ENCODE assay signal across 22 mouse cellular contexts in genomic region chr16:92228332-92228919, GRCm38 (mm10).
DNase-seq lines count a peak whose midpoint lies in the region; ATAC-seq and TF ChIP-seq lines count a peak whose summit lies in the region.
"Had no signal": no experiment of that assay in that cellular context is flagged by ENCODE, and none has a peak within 500 bp of the region (broad histone marks: within the 10 kb centered on the region; RNA-seq: fewer than 3 reads in every experiment).

No protein-coding gene starts in this region.

- TF ChIP-seq EP300 in lung, postnatal 0 days (IDR thresholded peaks at IDR 0.05): no peak

- H3K27me3 ChIP-seq in hindbrain, embryonic 15.5 days: no peaks in the 10 kb centered on the region
- H3K27me3 ChIP-seq in hindbrain, embryonic 11.5 days (ENCODE audit: control insufficient read depth, insufficient read depth, low read length): no peaks in the 10 kb centered on the region
- no peaks in the 10 kb centered on the region for H3K27me3 ChIP-seq in lung, postnatal 0 days (replicated peaks; ENCODE audit: insufficient read depth, low read length)
- H3K27me3 ChIP-seq: embryonic facial prominence, embryonic 15.5 days had no signal

- no peak overlapping the region for H3K9ac ChIP-seq in hindbrain, embryonic 15.5 days
- H3K9ac ChIP-seq in hindbrain, embryonic 11.5 days (ENCODE audit: low read depth, low read length): no peak overlapping the region
- H3K9ac ChIP-seq in lung, postnatal 0 days (replicated peaks; ENCODE audit: low read depth): no peak overlapping the region
- H3K9ac ChIP-seq: embryonic facial prominence, embryonic 15.5 days; hindbrain, embryonic 14.5 days had no signal

- no peak overlapping the region for H3K4me3 ChIP-seq in hindbrain, embryonic 15.5 days
- no peak overlapping the region for H3K4me3 ChIP-seq in hindbrain, embryonic 11.5 days (ENCODE audit: low read depth, low read length)
- no peak overlapping the region for H3K4me3 ChIP-seq in lung, postnatal 0 days (ENCODE audit: low read depth, low read length)
- H3K4me3 ChIP-seq: embryonic facial prominence, embryonic 15.5 days; erythroblast, embryonic 14.5 days; forebrain, embryonic 10.5 days; heart, embryonic 10.5 days had no signal

- intact Hi-C loops in heart, postnatal 36 days (cut with DNase I): no loop called here

- H3K4me1 ChIP-seq in hindbrain, embryonic 15.5 days (replicated peaks): peaks cover 7% of the 10 kb centered on the region; the same call in 1 of the 2 replicates
- no peaks in the 10 kb centered on the region for H3K4me1 ChIP-seq in hindbrain, embryonic 11.5 days (replicated peaks; ENCODE audit: control insufficient read depth, insufficient read depth, low read length)
- 0 out of 2 replicates have a peak, but pooled peaks cover 2% of the 10 kb centered on the region for H3K4me1 ChIP-seq in lung, postnatal 0 days (ENCODE audit: insufficient read depth, low read depth, low read length)

- no peak for TF ChIP-seq CTCF in lung, postnatal 0 days (IDR thresholded peaks at IDR 0.05)

- DNase-seq in adrenal gland, adult 2 months: peak; percentile 24
- no peak for DNase-seq in adrenal gland, adult 18-20 months (ENCODE audit: low spot score in 2 of 2)
- no peak for DNase-seq in hindbrain, embryonic 11.5 days (ENCODE audit: low spot score)
- peak; percentile 63 for DNase-seq in lung, postnatal 0 days (ENCODE audit: low spot score)
- no peak for DNase-seq in lung, postnatal 36 days
- no peak for DNase-seq in heart, postnatal 36 days
- DNase-seq: adrenal gland, adult 8-10 months; B cell, adult 2 months; cerebellum, adult 11-12 months; cerebellum, adult 9-11 months; heart, adult 18-20 months; heart, postnatal 10 days had no signal

- H3K27ac ChIP-seq in hindbrain, embryonic 15.5 days (replicated peaks): no peak overlapping the region
- H3K27ac ChIP-seq in hindbrain, embryonic 11.5 days (ENCODE audit: low read depth, low read length): no peak overlapping the region
- no peak overlapping the region for H3K27ac ChIP-seq in lung, postnatal 0 days (ENCODE audit: low read length)
- H3K27ac ChIP-seq: embryonic facial prominence, embryonic 15.5 days; forebrain, embryonic 10.5 days; heart, embryonic 10.5 days; hindbrain, embryonic 14.5 days had no signal

- peak; percentile 54; the same call in 1 of the 2 replicates for ATAC-seq in hindbrain, embryonic 15.5 days (ENCODE audit: low FRiP score, low read depth)
- no peak for ATAC-seq in hindbrain, embryonic 11.5 days (ENCODE audit: low FRiP score)
- peak; percentile 64 for ATAC-seq in lung, postnatal 0 days
- ATAC-seq: CD4-positive, CD25-positive, alpha-beta regulatory T cell, adult 4 months; forebrain, embryonic 14.5 days; intestine, embryonic 16.5 days had no signal

- H3K4me2 ChIP-seq in hindbrain, embryonic 15.5 days: no peak overlapping the region
- H3K4me2 ChIP-seq in hindbrain, embryonic 11.5 days (replicated peaks; ENCODE audit: low read depth, low read length): no peak overlapping the region
- H3K4me2 ChIP-seq in lung, postnatal 0 days (replicated peaks; ENCODE audit: low read depth, low read length): no peak overlapping the region
- H3K4me2 ChIP-seq: embryonic facial prominence, embryonic 15.5 days; hindbrain, embryonic 14.5 days had no signal

- no peaks in the 10 kb centered on the region for H3K9me3 ChIP-seq in hindbrain, embryonic 15.5 days
- no peaks in the 10 kb centered on the region for H3K9me3 ChIP-seq in hindbrain, embryonic 11.5 days (ENCODE audit: control insufficient read depth, low read length)
- H3K9me3 ChIP-seq in lung, postnatal 0 days (ENCODE audit: low read length): no peaks in the 10 kb centered on the region
- H3K9me3 ChIP-seq: embryonic facial prominence, embryonic 15.5 days; G1E; heart, embryonic 10.5 days had no signal

- no peaks in the 10 kb centered on the region for H3K36me3 ChIP-seq in hindbrain, embryonic 15.5 days
- no peaks in the 10 kb centered on the region for H3K36me3 ChIP-seq in hindbrain, embryonic 11.5 days (ENCODE audit: control insufficient read depth, insufficient read depth, low read length)
- H3K36me3 ChIP-seq in lung, postnatal 0 days (ENCODE audit: insufficient read depth, low read length): no peaks in the 10 kb centered on the region
- H3K36me3 ChIP-seq: embryonic facial prominence, embryonic 15.5 days; forebrain, embryonic 10.5 days; G1E; heart, embryonic 10.5 days had no signal

- 76% methylated on average over 7 of the region's 7 CpGs for WGBS in hindbrain, embryonic 15.5 days
- WGBS in hindbrain, embryonic 11.5 days: 90% methylated on average over 7 of the region's 7 CpGs
- WGBS in lung, postnatal 0 days: 66% methylated on average over 7 of the region's 7 CpGs

Comparison
In these comparisons a context has a peak if more than half of its experiments do, and no peak if none do; other contexts are left out.
1. DNase-seq: peak in adrenal gland, adult 2 months (single experiment) and lung, postnatal 0 days (single experiment); none in adrenal gland, adult 18-20 months (0 of 2), hindbrain, embryonic 11.5 days (single experiment), lung, postnatal 36 days (single experiment) and heart, postnatal 36 days (0 of 2).